Mouse (Mus musculus) E14TG2a.4 (cell line): ENCODE measurements around the gene Fam20b.

Experiments used
- CTCF ChIP-seq: conservative IDR thresholded peaks from 2 replicates; pipeline ENCODE4 v1.5.1; 2014; ENCODE audit warnings: low read length
- POU5F1 ChIP-seq: IDR thresholded peaks from 2 replicates; pipeline ENCODE4 v1.6.1; 2014; ENCODE audit warnings: low read length, borderline replicate concordance

GRCm38 (mm10) chr1:156642813-156643212 lies 76.1 kb downstream of the Fam20b start:
- TF ChIP-seq CTCF (no peak), POU5F1 (no peak)
